Mouse (Mus musculus) 3T3-L1 (cell line): ENCODE measurements around the gene Mocs2.

Experiments used
- DNase-seq: peaks from one replicate; pipeline ENCODE4 v3.0.0-alpha.2; 2015; ENCODE audit warnings: low read depth, low spot score

The Mocs2 gene

DNA sequence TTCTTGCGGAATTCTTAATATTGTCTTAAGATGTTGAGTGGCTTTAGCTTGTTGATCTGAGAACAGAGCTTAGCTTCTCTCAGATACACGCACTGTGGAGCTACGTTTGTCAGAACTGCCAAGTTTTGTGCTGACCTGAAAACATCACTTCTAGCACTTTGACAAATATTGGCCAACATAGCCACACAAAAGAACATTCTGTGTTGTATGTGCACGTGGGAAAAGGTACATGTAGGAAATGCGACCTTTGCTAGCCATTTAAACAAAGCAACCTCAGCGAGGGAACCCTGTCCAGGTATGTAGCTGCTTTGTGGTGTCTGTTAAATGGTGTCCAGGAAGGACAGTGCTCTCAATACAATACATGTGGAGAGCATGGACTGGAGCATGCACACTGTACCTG, 36.0 kb downstream of the Mocs2 start:
- DNase-seq, result no peak

- no peak for DNase-seq
Measured at GRCm38 (mm10) chr13:114854428-114854827, 36.4 kb downstream of the Mocs2 start.

- no peak for DNase-seq
Measured at GRCm38 (mm10) chr13:114855573-114856268, 37.7 kb downstream of the Mocs2 start.

GRCm38 (mm10) chr13:114856269-114856627, 38.2 kb downstream of the Mocs2 start:
- DNase-seq, result no peak

DNA sequence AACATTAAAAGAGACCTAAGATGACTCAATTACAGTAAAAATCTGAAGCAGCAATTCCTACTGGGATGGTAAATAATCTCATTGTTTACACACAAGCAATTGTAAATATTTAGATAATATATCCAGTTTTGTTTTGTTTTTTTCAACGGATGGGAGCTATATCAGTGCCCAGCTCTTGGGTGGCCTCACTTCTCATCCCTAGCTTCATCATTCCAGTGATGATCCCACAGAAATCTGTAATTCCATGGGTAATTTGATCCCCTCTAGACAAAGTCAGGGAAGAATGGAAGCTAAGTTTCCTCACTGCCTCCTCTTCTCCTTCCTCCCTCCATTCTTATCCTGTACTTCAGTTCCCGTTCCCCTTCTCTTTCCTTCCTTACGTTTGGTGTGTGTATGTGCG, 39.5 kb downstream of the Mocs2 start:
- no peak for DNase-seq

DNA sequence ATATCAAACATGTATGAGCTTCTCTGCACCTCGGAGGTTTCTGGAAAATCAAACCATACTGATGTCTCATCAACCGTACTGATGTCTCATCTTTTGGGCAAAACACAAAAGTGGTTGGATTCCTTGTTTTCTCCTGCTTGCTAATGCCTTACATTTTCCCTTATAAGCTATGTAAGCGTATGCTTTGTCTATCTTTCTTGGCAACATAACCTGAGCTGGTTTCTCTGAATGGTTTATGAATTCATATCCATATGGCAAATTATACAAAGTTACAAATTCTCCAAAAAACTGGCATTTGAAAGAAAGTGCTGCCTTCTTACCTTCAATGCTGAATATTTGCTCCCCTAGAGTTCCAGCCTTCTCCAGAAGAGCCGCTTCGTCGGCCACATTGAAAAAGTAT, 56.7 kb downstream of the Mocs2 start:
- no peak for DNase-seq

DNA sequence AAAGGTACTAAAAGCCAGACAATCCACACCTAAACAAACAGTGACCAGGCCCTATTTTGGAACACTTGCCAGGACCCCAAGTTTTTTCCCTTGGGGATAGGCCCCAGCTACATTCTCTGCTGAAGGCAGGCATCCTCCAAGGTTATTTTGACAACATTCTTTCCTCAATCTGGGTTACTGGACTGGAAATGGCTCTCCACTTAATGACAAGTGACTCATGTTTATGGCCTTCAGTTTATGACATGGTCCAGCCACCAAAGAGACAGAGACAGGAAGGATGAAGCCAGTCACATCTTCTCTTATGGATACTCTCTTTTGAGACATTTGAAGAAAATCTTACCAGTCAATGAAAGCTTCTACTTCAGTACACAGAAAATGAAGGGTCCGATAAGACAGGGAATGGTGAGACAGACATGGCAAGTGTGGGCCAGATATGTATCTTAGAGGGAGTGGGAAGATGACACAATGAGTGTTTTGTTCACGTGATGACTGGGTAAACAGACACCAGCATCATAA, 58.0 kb downstream of the Mocs2 start:
- DNase-seq, result peak; percentile 6

GRCm38 (mm10) chr13:114878667-114879066, 60.6 kb downstream of the Mocs2 start:
- no peak for DNase-seq
